Mouse (Mus musculus): ENCODE data around the gene Dhx9.
"Not testable (repeated sequence)": the region's sequence is repeated elsewhere in the genome, so short reads cannot be mapped to it uniquely, and the experiment has no call there.

The Dhx9 gene

GRCm38 (mm10) chr1:153416271-153416832 is 71.1 kb downstream of the Dhx9 start:
- not testable (repeated sequence) for DNase-seq (ENCODE audit: low read depth)

- not testable (repeated sequence) for DNase-seq (ENCODE audit: low read depth)
Measured at GRCm38 (mm10) chr1:153415742-153416141, 71.7 kb downstream of the Dhx9 start.

GRCm38 (mm10) chr1:153414962-153415361 is 72.5 kb downstream of the Dhx9 start:
- DNase-seq (ENCODE audit: low read depth), result no peak

- DNase-seq (ENCODE audit: low read depth), result not testable (repeated sequence)
Measured at GRCm38 (mm10) chr1:153414114-153414723, 73.2 kb downstream of the Dhx9 start.

- not testable (repeated sequence) for DNase-seq (ENCODE audit: low read depth)
Measured at GRCm38 (mm10) chr1:153413397-153414020, 74.0 kb downstream of the Dhx9 start.

- not testable (repeated sequence) for DNase-seq (ENCODE audit: low read depth)
Measured at GRCm38 (mm10) chr1:153412663-153413396, 74.6 kb downstream of the Dhx9 start.

- DNase-seq (ENCODE audit: low read depth), result no peak
Measured at GRCm38 (mm10) chr1:153411723-153412122, 75.7 kb downstream of the Dhx9 start.

- DNase-seq (ENCODE audit: low read depth), result not testable (repeated sequence)
Measured at GRCm38 (mm10) chr1:153410915-153411314, 76.5 kb downstream of the Dhx9 start.

GRCm38 (mm10) chr1:153408296-153408695 is 79.2 kb downstream of the Dhx9 start:
- DNase-seq (ENCODE audit: low read depth), result not testable (repeated sequence)

- not testable (repeated sequence) for DNase-seq (ENCODE audit: low read depth)
Measured at GRCm38 (mm10) chr1:153407641-153408040, 79.8 kb downstream of the Dhx9 start.

Measured in fibroblast of lung, adult 2 months (primary cell).